Mouse (Mus musculus): ENCODE data around the gene Glt1d1. TPM values are rescaled to one million over a fixed set of nuclear protein-coding genes. Genes with fewer than 3 reads are reported as not detected.

Gene Glt1d1
- 2.4 and 3.6 TPM in 2 replicates for polyA plus RNA-seq (2015; fragmentation: Nextera tagmentation; extraction: Ambion mirVana)

GRCm38 (mm10) chr5:127632167-127633145 is at the start of gene Glt1d1, which contains the start of gene Slc15a4:
Gene Glt1d1 (plus strand): TSS chr5:127632262.
Gene Slc15a4 (minus strand): TSS chr5:127632897.

Other genes starting within 250 kb of the Glt1d1 start
- gene Slc15a4, start 635 bp downstream of the Glt1d1 start, polyA plus RNA-seq (2015; fragmentation: Nextera tagmentation; extraction: Ambion mirVana): 21.1 and 24.1 TPM in 2 replicates

Data from neural tube, postnatal 0 days (tissue).